Mouse (Mus musculus) kidney, adult 9 months (tissue): Measurements from ENCODE around the gene Vmn2r90.
"Not testable (repeated sequence)": the region's sequence is repeated elsewhere in the genome, so short reads cannot be mapped to it uniquely, and the experiment has no call there.

Experiments
- DNase-seq: peaks from one replicate; pipeline ENCODE4 v3.0.0; 2022

Gene Vmn2r90

GRCm38 (mm10) chr17:17703447-17703846 lies at the start of gene Vmn2r90:
Vmn2r90 (plus strand) TSS chr17:17703747.
- no peak for DNase-seq

DNA sequence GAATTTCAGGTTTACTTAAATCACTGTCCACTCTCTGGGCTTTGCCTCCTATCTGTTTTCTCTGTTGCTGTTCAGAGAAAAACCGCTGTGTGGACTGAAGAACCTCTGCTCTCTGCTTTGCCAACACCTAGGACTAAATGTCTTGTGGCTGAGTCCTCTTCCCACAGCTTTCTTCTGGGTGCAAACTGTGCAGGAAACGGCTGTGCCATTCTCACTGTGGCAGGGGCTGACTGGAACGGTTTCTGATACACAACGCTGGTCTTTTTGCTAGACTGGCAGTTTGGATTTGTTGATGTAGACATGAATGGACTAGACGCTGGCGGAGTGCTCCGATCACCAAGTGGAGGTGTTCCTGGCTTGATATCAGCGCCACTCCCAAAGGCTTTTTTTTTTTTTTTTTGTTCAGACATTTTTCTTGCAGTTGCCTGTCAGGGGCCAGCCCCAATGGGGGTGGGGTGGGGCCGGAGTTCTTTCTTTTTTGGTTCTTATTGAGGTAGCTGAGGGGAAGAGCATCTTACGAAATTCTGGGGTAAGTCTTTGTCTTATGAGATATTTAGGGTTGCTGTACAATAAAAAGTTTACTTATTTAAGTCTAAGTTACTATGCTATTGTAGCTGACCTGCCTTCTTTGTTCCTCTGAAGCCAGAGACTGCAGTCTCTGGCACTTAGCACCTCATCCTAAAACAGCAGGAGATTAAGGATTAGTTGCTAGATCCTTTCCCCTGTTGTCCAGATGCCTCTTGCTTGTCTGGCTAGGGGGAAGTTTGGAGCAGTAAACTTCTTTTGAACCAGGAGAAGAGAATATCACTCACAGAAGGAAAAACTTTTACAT lies 48.3 kb upstream of the Vmn2r90 start:
- DNase-seq, result no peak

DNA sequence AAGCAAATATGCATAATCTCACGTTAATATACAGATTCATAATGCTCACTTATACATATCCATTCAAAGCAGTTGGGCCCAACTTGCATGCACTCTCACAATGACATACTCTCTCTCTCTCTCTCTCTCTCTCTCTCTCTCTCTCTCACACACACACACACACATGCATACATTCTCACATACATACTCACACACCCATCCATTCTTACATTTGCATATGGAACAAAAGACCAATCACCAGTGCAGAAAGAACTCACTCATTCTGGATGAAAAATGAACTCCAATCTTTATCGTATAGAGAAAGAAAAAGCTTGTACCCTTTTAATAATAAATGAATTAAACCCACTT lies 47.7 kb upstream of the Vmn2r90 start:
- no peak for DNase-seq

GRCm38 (mm10) chr17:17678781-17679180 lies 24.8 kb upstream of the Vmn2r90 start:
- DNase-seq, result no peak

GRCm38 (mm10) chr17:17690659-17691058 lies 12.9 kb upstream of the Vmn2r90 start:
- DNase-seq, result no peak

GRCm38 (mm10) chr17:17732396-17732795 lies 28.8 kb downstream of the Vmn2r90 start:
- DNase-seq, result not testable (repeated sequence)

GRCm38 (mm10) chr17:17738635-17739034 lies 35.1 kb downstream of the Vmn2r90 start:
- no peak for DNase-seq

- DNase-seq, result not testable (repeated sequence)
Measured at GRCm38 (mm10) chr17:17739300-17739699, 35.8 kb downstream of the Vmn2r90 start.

DNA sequence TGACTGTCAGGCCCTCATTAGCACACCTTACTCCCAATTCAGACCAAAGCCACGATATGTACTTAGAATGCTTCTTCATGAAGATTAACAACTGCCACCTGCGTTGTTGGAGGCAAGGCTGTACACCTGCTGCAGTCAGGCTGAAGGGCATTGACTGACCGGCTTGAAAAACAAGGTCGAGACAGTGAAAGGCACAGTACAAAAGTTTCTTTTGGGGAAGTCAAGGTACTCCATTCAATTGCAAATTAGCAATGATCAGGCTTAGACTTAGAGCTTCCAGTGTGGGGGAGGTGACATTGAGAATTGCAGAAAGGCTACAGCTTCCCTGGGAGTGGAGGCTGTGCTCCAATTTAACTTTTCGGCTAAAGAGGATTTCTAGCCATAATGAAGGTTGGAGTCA lies 36.4 kb downstream of the Vmn2r90 start:
- DNase-seq, result not testable (repeated sequence)

GRCm38 (mm10) chr17:17741516-17741915 lies 38.0 kb downstream of the Vmn2r90 start:
- DNase-seq, result not testable (repeated sequence)

- DNase-seq, result peak; percentile 57
Measured at GRCm38 (mm10) chr17:17749371-17749770, 45.8 kb downstream of the Vmn2r90 start.

GRCm38 (mm10) chr17:17762614-17763293 lies 59.2 kb downstream of the Vmn2r90 start:
- DNase-seq, result no peak

GRCm38 (mm10) chr17:17764206-17764605 lies 60.7 kb downstream of the Vmn2r90 start:
- DNase-seq, result no peak

- peak; percentile 60 for DNase-seq
Measured at GRCm38 (mm10) chr17:17766481-17766880, 62.9 kb downstream of the Vmn2r90 start.
